Mouse (Mus musculus) midbrain, embryonic 11.5 days (tissue): ENCODE measurements around the gene Kif24. TPM values are rescaled to one million over a fixed set of nuclear protein-coding genes. Genes with fewer than 3 reads are reported as not detected.

Experiments used
- ATAC-seq: fragments of 200-750 bp; cut with Nextera tagmentation; 2 replicates; pipeline ENCODE4 v1.8.0; 2017; ENCODE audit warnings: moderate TSS enrichment, moderate library complexity; ENCODE audit not compliant: low FRiP score
- DNase-seq: peaks from one replicate; pipeline ENCODE4 v3.0.0; 2015; ENCODE audit warnings: low spot score; ENCODE audit errors: missing footprints
- H3K27ac ChIP-seq: fragments of 300-500 bp; sonication (generic); 2 replicates; pipeline ENCODE4 v1.5.1; 2014; ENCODE audit warnings: low read depth, low read length
- H3K27me3 ChIP-seq: fragments of 300-500 bp; sonication (generic); 2 replicates; pipeline ENCODE4 v1.6.1; 2014; ENCODE audit warnings: mild to moderate bottlenecking, low read length, moderate library complexity, mixed read lengths; ENCODE audit not compliant: control insufficient read depth, insufficient read depth
- H3K36me3 ChIP-seq: fragments of 300-500 bp; sonication (generic); 2 replicates; pipeline ENCODE4 v1.6.1; 2014; ENCODE audit warnings: mild to moderate bottlenecking, low read length, moderate library complexity, mixed read lengths; ENCODE audit not compliant: control insufficient read depth, insufficient read depth
- H3K4me1 ChIP-seq: fragments of 300-500 bp; sonication (generic); 2 replicates; pipeline ENCODE4 v1.6.1; 2014; ENCODE audit warnings: low read length; ENCODE audit not compliant: control insufficient read depth, insufficient read depth
- H3K4me2 ChIP-seq: fragments of 300-500 bp; sonication (generic); 2 replicates; pipeline ENCODE4 v1.6.1; 2014; ENCODE audit warnings: mild to moderate bottlenecking, moderate library complexity
- H3K4me3 ChIP-seq: fragments of 300-500 bp; sonication (generic); 2 replicates; pipeline ENCODE4 v1.5.1; 2014; ENCODE audit warnings: low read depth, low read length
- H3K9ac ChIP-seq: fragments of 300-500 bp; sonication (generic); 2 replicates; pipeline ENCODE4 v1.6.1; 2014; ENCODE audit warnings: low read length
- H3K9me3 ChIP-seq: fragments of 300-500 bp; sonication (generic); 2 replicates; pipeline ENCODE4 v1.6.1; 2016; ENCODE audit warnings: low read length; ENCODE audit not compliant: control insufficient read depth
- WGBS: fragments of 180-500 bp; shearing (Covaris S2); extraction: QIAGEN DNeasy Blood & Tissue Kit; methylation state at CpG from one replicate; pipeline ENCODE4 v1.1.7; 2014; 5-methylcytosine and 5-hydroxymethylcytosine counted together
- polyA plus RNA-seq: library from polyadenylated mRNA; unstranded; fragments of >200 nt; fragmentation: Nextera tagmentation; extraction: Ambion mirVana; gene quantifications from 2 replicates; pipeline ENCODE4 v1.2.1, GENCODE M21; 2014

Gene Kif24
- polyA plus RNA-seq, 1 experiment from 2014 or later, result 9.6 TPM

GRCm38 (mm10) chr4:41497046-41497445 lies 32.4 kb upstream of the Kif24 start:
- no peak for ATAC-seq
- WGBS, result 39% methylated on average over 5 of the region's 5 CpGs
- no peak for DNase-seq
- Histone ChIP-seq H3K4me2 (no peak overlapping the region; the same call in 1 of the 2 replicates), H3K27me3 (peaks cover 54% of the 10 kb centered on the region), H3K27ac (no peak overlapping the region), H3K9me3 (no peaks in the 10 kb centered on the region), H3K36me3 (no peaks in the 10 kb centered on the region; the same call in 1 of the 2 replicates), H3K9ac (no peak overlapping the region), H3K4me1 (peaks cover 22% of the 10 kb centered on the region), H3K4me3 (no peak overlapping the region)

GRCm38 (mm10) chr4:41495850-41496249 lies 31.2 kb upstream of the Kif24 start:
- no peaks in the 10 kb centered on the region; the same call in 1 of the 2 replicates for H3K36me3 ChIP-seq
- H3K27me3 ChIP-seq, result peaks cover 44% of the 10 kb centered on the region
- 89% methylated on average over 11 of the region's 11 CpGs for whole genome bisulfite sequencing
- no peak overlapping the region for H3K9ac ChIP-seq
- H3K4me2 ChIP-seq, result no peak overlapping the region
- H3K27ac ChIP-seq, result no peak overlapping the region
- H3K4me1 ChIP-seq, result peaks cover 17% of the 10 kb centered on the region
- DNase-seq, result peak; percentile 33
- no peaks in the 10 kb centered on the region for H3K9me3 ChIP-seq
- no peak overlapping the region for H3K4me3 ChIP-seq
- no peak for ATAC-seq

- Histone ChIP-seq H3K27me3 (peaks cover 36% of the 10 kb centered on the region), H3K4me3 (no peak overlapping the region), H3K9me3 (no peaks in the 10 kb centered on the region), H3K36me3 (no peaks in the 10 kb centered on the region; the same call in 1 of the 2 replicates), H3K9ac (no peak overlapping the region), H3K4me2 (no peak overlapping the region), H3K4me1 (peaks cover 17% of the 10 kb centered on the region), H3K27ac (no peak overlapping the region)
- no peak for DNase-seq
- ATAC-seq, result no peak
- WGBS, result 92% methylated on average over 4 of the region's 4 CpGs
Observed at GRCm38 (mm10) chr4:41495076-41495475, 30.4 kb upstream of the Kif24 start.

GRCm38 (mm10) chr4:41494378-41494777 lies 29.7 kb upstream of the Kif24 start:
- peaks cover 29% of the 10 kb centered on the region for H3K27me3 ChIP-seq
- H3K9ac ChIP-seq, result no peak overlapping the region
- 56% methylated on average over 3 of the region's 3 CpGs for whole genome bisulfite sequencing

GRCm38 (mm10) chr4:41493464-41494116 lies 28.9 kb upstream of the Kif24 start:
- no peak for DNase-seq
- Histone ChIP-seq H3K9me3 (no peaks in the 10 kb centered on the region), H3K4me1 (peaks cover 10% of the 10 kb centered on the region), H3K27ac (no peak overlapping the region), H3K36me3 (no peaks in the 10 kb centered on the region; the same call in 1 of the 2 replicates), H3K27me3 (peaks cover 21% of the 10 kb centered on the region), H3K4me2 (no peak overlapping the region), H3K4me3 (no peak overlapping the region), H3K9ac (no peak overlapping the region)
- ATAC-seq, result no peak
- 78% methylated on average over 3 of the region's 3 CpGs for WGBS

More at GRCm38 (mm10) chr4:41494378-41494777, 29.7 kb upstream of the Kif24 start:
- no peak overlapping the region for H3K4me3 ChIP-seq
- ATAC-seq (no peak), DNase-seq (no peak)
- no peaks in the 10 kb centered on the region; the same call in 1 of the 2 replicates for H3K36me3 ChIP-seq
- H3K4me1 ChIP-seq, result peaks cover 17% of the 10 kb centered on the region
- no peaks in the 10 kb centered on the region for H3K9me3 ChIP-seq
- H3K4me2 ChIP-seq, result no peak overlapping the region
- H3K27ac ChIP-seq, result no peak overlapping the region

- ATAC-seq (no peak), DNase-seq (no peak)
- H3K27me3 ChIP-seq, result peaks cover 15% of the 10 kb centered on the region
- no peak overlapping the region for H3K27ac ChIP-seq
- H3K4me1 ChIP-seq, result peaks cover 3% of the 10 kb centered on the region
- H3K36me3 ChIP-seq, result no peaks in the 10 kb centered on the region; the same call in 1 of the 2 replicates
- H3K9me3 ChIP-seq, result no peaks in the 10 kb centered on the region
- 84% methylated on average over 7 of the region's 7 CpGs for whole genome bisulfite sequencing
- no peak overlapping the region for H3K4me3 ChIP-seq
- H3K4me2 ChIP-seq, result no peak overlapping the region
- no peak overlapping the region for H3K9ac ChIP-seq
Observed at GRCm38 (mm10) chr4:41492951-41493350, 28.3 kb upstream of the Kif24 start.

- Histone ChIP-seq H3K4me3 (no peak overlapping the region), H3K27ac (no peak overlapping the region), H3K9me3 (peaks cover 3% of the 10 kb centered on the region), H3K4me2 (no peak overlapping the region), H3K36me3 (no peaks in the 10 kb centered on the region; the same call in 1 of the 2 replicates), H3K4me1 (no peaks in the 10 kb centered on the region), H3K27me3 (no peaks in the 10 kb centered on the region), H3K9ac (no peak overlapping the region)
- ATAC-seq, result no peak
- 75% methylated on average over 6 of the region's 6 CpGs for WGBS
- no peak for DNase-seq
Observed at GRCm38 (mm10) chr4:41481601-41482017, 16.9 kb upstream of the Kif24 start.

GRCm38 (mm10) chr4:41480254-41480653 lies 15.6 kb upstream of the Kif24 start:
- DNase-seq, result no peak
- Histone ChIP-seq H3K27ac (no peak overlapping the region), H3K9me3 (no peaks in the 10 kb centered on the region), H3K9ac (no peak overlapping the region), H3K4me2 (no peak overlapping the region), H3K4me1 (no peaks in the 10 kb centered on the region), H3K4me3 (no peak overlapping the region), H3K36me3 (no peaks in the 10 kb centered on the region; the same call in 1 of the 2 replicates), H3K27me3 (no peaks in the 10 kb centered on the region)
- 88% methylated on average over 8 of the region's 8 CpGs for WGBS
- no peak for ATAC-seq

- WGBS, result 77% methylated on average over 1 of the region's 1 CpGs
- no peak for DNase-seq
- Histone ChIP-seq H3K4me3 (no peak overlapping the region), H3K4me1 (no peaks in the 10 kb centered on the region), H3K27ac (no peak overlapping the region), H3K4me2 (no peak overlapping the region), H3K27me3 (no peaks in the 10 kb centered on the region), H3K36me3 (no peaks in the 10 kb centered on the region; the same call in 1 of the 2 replicates), H3K9me3 (no peaks in the 10 kb centered on the region), H3K9ac (no peak overlapping the region)
- no peak for ATAC-seq
Observed at GRCm38 (mm10) chr4:41479456-41479804, 14.7 kb upstream of the Kif24 start.
